Mouse (Mus musculus) CH12.LX (cell line): ENCODE measurements around the gene Fam124a. TPM values are rescaled to one million over a fixed set of nuclear protein-coding genes. Genes with fewer than 3 reads are reported as not detected.

Experiments used
- DNase-seq: peaks from one replicate; pipeline ENCODE4 v3.0.0-alpha.2; 2013; ENCODE audit errors: extremely low read depth
- H3K27ac ChIP-seq: 2 replicates; pipeline ENCODE4 v1.5.1; 2012; ENCODE audit warnings: low read depth, mild to moderate bottlenecking, control low read depth, moderate library complexity; ENCODE audit not compliant: insufficient read depth
- H3K27me3 ChIP-seq: replicated peaks from 2 replicates; pipeline ENCODE3; 2012; ENCODE audit warnings: inconsistent platforms
- H3K36me3 ChIP-seq, 2 experiments: replicated peaks in 1 of 2; 2 replicates each; pipeline versions ENCODE3 to v1.6.1; 2012; ENCODE audit warnings: inconsistent platforms in 1 of 2, low read length in 1 of 2, mild to moderate bottlenecking in 1 of 2, mixed read lengths in 1 of 2, moderate library complexity in 1 of 2; ENCODE audit not compliant: control insufficient read depth in 1 of 2, insufficient read depth in 1 of 2
- H3K4me1 ChIP-seq, 2 experiments: 2 replicates each; pipeline ENCODE4 v1.6.1; 2012; ENCODE audit warnings: inconsistent platforms in 1 of 2, moderate library complexity in 1 of 2; ENCODE audit not compliant: insufficient read depth in 2 of 2, control insufficient read depth in 1 of 2
- H3K4me2 ChIP-seq: 2 replicates; pipeline ENCODE4 v1.6.1; 2012; ENCODE audit warnings: low read depth, mild to moderate bottlenecking, control low read depth; ENCODE audit not compliant: poor library complexity, insufficient read depth, severe bottlenecking
- H3K4me3 ChIP-seq, 3 experiments: fragments of 150-350 bp in 1 of 3; sonication (generic) in 1 of 3; replicated peaks in 1 of 3; 2 replicates each; pipeline versions ENCODE3 to v1.5.1; 2011 to 2012; ENCODE audit warnings: low read depth in 2 of 3, low read length in 2 of 3, mild to moderate bottlenecking in 2 of 3, moderate library complexity in 2 of 3, control low read depth in 1 of 3, improper control_type of control experiment in 1 of 3, inconsistent platforms in 1 of 3, mixed read lengths in 1 of 3; ENCODE audit not compliant: poor library complexity in 1 of 3
- H3K79me2 ChIP-seq: replicated peaks from 2 replicates; pipeline ENCODE4 v1.6.1; 2012; ENCODE audit warnings: mild to moderate bottlenecking, moderate library complexity; ENCODE audit not compliant: control insufficient read depth, poor library complexity, insufficient read depth, severe bottlenecking; ENCODE audit errors: extremely low read depth
- H3K9ac ChIP-seq: 2 replicates; pipeline ENCODE4 v1.6.1; 2012; ENCODE audit warnings: low read depth, mild to moderate bottlenecking, control low read depth, moderate library complexity; ENCODE audit not compliant: insufficient read depth
- H3K9me3 ChIP-seq: replicated peaks from 2 replicates; pipeline ENCODE3; 2012; ENCODE audit warnings: low read length, inconsistent platforms, mixed read lengths
- CHD1 ChIP-seq: IDR thresholded peaks from 2 replicates; pipeline ENCODE4 v1.6.1; 2012; ENCODE audit warnings: low read depth, low read length, improper control_type of control experiment, inconsistent platforms
- CHD2 ChIP-seq: IDR thresholded peaks from 2 replicates; pipeline ENCODE4 v1.6.1; 2011; ENCODE audit warnings: low read length, improper control_type of control experiment
- CTCF ChIP-seq, 2 experiments: IDR thresholded peaks in 1 of 2; conservative IDR thresholded peaks in 1 of 2; 2 replicates each; pipeline ENCODE4 v1.5.1; 2011 to 2012; ENCODE audit warnings: low read depth in 2 of 2, low read length in 2 of 2, improper control_type of control experiment in 1 of 2, inconsistent platforms in 1 of 2, mild to moderate bottlenecking in 1 of 2, moderate library complexity in 1 of 2
- ELF1 ChIP-seq: IDR thresholded peaks from 2 replicates; pipeline ENCODE4 v1.6.1; 2014; ENCODE audit warnings: low read depth, mild to moderate bottlenecking, inconsistent platforms, low read length, improper control_type of control experiment
- ETS1 ChIP-seq: conservative IDR thresholded peaks from 2 replicates; pipeline ENCODE4 v1.6.1; 2012; ENCODE audit warnings: low read depth, mild to moderate bottlenecking, inconsistent platforms, low read length, improper control_type of control experiment, moderate library complexity
- GABPA ChIP-seq: IDR thresholded peaks from 2 replicates; pipeline ENCODE4 v1.6.1; 2012; ENCODE audit warnings: low read depth, low read length, improper control_type of control experiment, inconsistent platforms; ENCODE audit not compliant: insufficient replicate concordance
- IRF4 ChIP-seq: IDR thresholded peaks from 2 replicates; pipeline ENCODE4 v1.6.1; 2014; ENCODE audit warnings: low read depth, mild to moderate bottlenecking, inconsistent platforms, low read length, improper control_type of control experiment
- JUN ChIP-seq: IDR thresholded peaks from 2 replicates; pipeline ENCODE4 v1.6.1; 2011; ENCODE audit warnings: low read depth, mild to moderate bottlenecking, low read length, improper control_type of control experiment, moderate library complexity; ENCODE audit not compliant: insufficient read depth
- KAT2A ChIP-seq: IDR thresholded peaks from 2 replicates; pipeline ENCODE4 v1.6.1; 2012; ENCODE audit warnings: low read length, improper control_type of control experiment, inconsistent platforms; ENCODE audit not compliant: insufficient replicate concordance
- NELFE ChIP-seq: IDR thresholded peaks from 2 replicates; pipeline ENCODE4 v1.6.1; 2011; ENCODE audit warnings: low read depth, low read length, improper control_type of control experiment
- PAX5 ChIP-seq: IDR thresholded peaks from 2 replicates; pipeline ENCODE4 v1.6.1; 2012; ENCODE audit warnings: low read length, inconsistent platforms, mixed read lengths
- POLR2A ChIP-seq: IDR thresholded peaks from 2 replicates; pipeline ENCODE4 v1.6.1; 2011; ENCODE audit warnings: low read depth, mild to moderate bottlenecking, improper control_type of control experiment, low read length
- POLR2AphosphoS2 ChIP-seq: IDR thresholded peaks from 2 replicates; pipeline ENCODE4 v1.6.1; 2011; ENCODE audit warnings: low read depth, low read length, improper control_type of control experiment
- RAD21 ChIP-seq: IDR thresholded peaks from 2 replicates; pipeline ENCODE4 v1.6.1; 2011; ENCODE audit warnings: low read depth, mild to moderate bottlenecking, low read length, improper control_type of control experiment, moderate library complexity
- SIN3A ChIP-seq: IDR thresholded peaks from 2 replicates; pipeline ENCODE4 v1.6.1; 2012; ENCODE audit warnings: low read length, improper control_type of control experiment, inconsistent platforms
- TBP ChIP-seq: conservative IDR thresholded peaks from 2 replicates; pipeline ENCODE4 v1.6.1; 2011; ENCODE audit warnings: low read depth, low read length, improper control_type of control experiment
- USF1 ChIP-seq: IDR thresholded peaks from 2 replicates; pipeline ENCODE4 v1.6.1; 2014; ENCODE audit warnings: low read depth, mild to moderate bottlenecking, inconsistent platforms, low read length, improper control_type of control experiment
- USF2 ChIP-seq: conservative IDR thresholded peaks from 2 replicates; pipeline ENCODE4 v1.6.1; 2011; ENCODE audit warnings: low read depth, low read length, improper control_type of control experiment
- ZC3H11A ChIP-seq: IDR thresholded peaks from 2 replicates; pipeline ENCODE4 v1.6.1; 2012; ENCODE audit warnings: low read depth, mild to moderate bottlenecking, inconsistent platforms, low read length, improper control_type of control experiment
- ZKSCAN1 ChIP-seq: IDR thresholded peaks from 2 replicates; pipeline ENCODE4 v1.6.1; 2012; ENCODE audit warnings: low read depth, inconsistent platforms, low read length, improper control_type of control experiment, borderline replicate concordance
- ZMIZ1 ChIP-seq: IDR thresholded peaks from 2 replicates; pipeline ENCODE4 v1.6.1; 2012; ENCODE audit warnings: low read depth, mild to moderate bottlenecking, inconsistent platforms, low read length, improper control_type of control experiment
- ZNF384 ChIP-seq: IDR thresholded peaks from 2 replicates; pipeline ENCODE4 v1.6.1; 2012; ENCODE audit warnings: low read depth, low read length, improper control_type of control experiment, inconsistent platforms
- dilution Hi-C: fragments of 300-500 bp; cut with MboI; formaldehyde crosslinking; loops from 2 replicates; pipeline ENCODE4 v1.14.3; 2020; ENCODE audit warnings: low sequenced_read_pairs; ENCODE audit not compliant: extremely low pct_unique_long_range_greater_than_20kb, extremely low pct_ligation_motif_present
- in situ Hi-C: fragments of 300-500 bp; cut with MboI; formaldehyde crosslinking; loops from 3 replicates; pipeline ENCODE4 v1.14.3; 2019; ENCODE audit warnings: low sequenced_read_pairs, low pct_ligation_motif_present, low pct_unique_long_range_greater_than_20kb, mixed read lengths
- polyA plus RNA-seq: library from polyadenylated mRNA; unstranded; fragments of >175 nt; gene quantifications from 2 replicates; pipeline ENCODE4 v1.2.1, GENCODE M21; 2012; ENCODE audit warnings: low read depth; ENCODE audit not compliant: insufficient read length
- total RNA-seq, 2 experiments: library from RNA; depleted of rRNA; stranded (reverse); fragments of 300-350 nt in 1 of 2; fragments of >200 nt in 1 of 2; gene quantifications; 2 replicates each; pipeline ENCODE4 v1.2.3; 2012 to 2014

Gene Fam124a
- total RNA-seq (2012; rRNA removed) (not detected in 2 replicates), total RNA-seq (2014; rRNA removed) (not detected in 2 replicates), polyA plus RNA-seq (0.13 TPM in 1 of 2 replicates, not detected in the other)

- in situ Hi-C loops (no loop called here), dilution Hi-C loops (no loop called here)
- TF ChIP-seq USF1: no peak
- TF ChIP-seq JUN: no peak
- TF ChIP-seq SIN3A: no peak
- TF ChIP-seq CHD1: no peak
- no peaks in the 10 kb centered on the region for H3K79me2 ChIP-seq
- no peaks in the 10 kb centered on the region for H3K27me3 ChIP-seq
- H3K9ac ChIP-seq: no peak within 1 kb of the TSS
- no peaks in the 10 kb centered on the region for H3K9me3 ChIP-seq
- no peak for DNase-seq
- no peak within 1 kb of the TSS for H3K4me3 ChIP-seq
- no peak within 1 kb of the TSS for H3K27ac ChIP-seq
- H3K4me1 ChIP-seq: no peaks in the 10 kb centered on the region
- no peaks in the 10 kb centered on the region for H3K36me3 ChIP-seq
- H3K4me2 ChIP-seq: no peak within 1 kb of the TSS
These were observed at the start of gene Fam124a for GRCm38 (mm10) chr14:62555309-62555829. Fam124a (plus strand) TSS chr14:62555737.

DNA sequence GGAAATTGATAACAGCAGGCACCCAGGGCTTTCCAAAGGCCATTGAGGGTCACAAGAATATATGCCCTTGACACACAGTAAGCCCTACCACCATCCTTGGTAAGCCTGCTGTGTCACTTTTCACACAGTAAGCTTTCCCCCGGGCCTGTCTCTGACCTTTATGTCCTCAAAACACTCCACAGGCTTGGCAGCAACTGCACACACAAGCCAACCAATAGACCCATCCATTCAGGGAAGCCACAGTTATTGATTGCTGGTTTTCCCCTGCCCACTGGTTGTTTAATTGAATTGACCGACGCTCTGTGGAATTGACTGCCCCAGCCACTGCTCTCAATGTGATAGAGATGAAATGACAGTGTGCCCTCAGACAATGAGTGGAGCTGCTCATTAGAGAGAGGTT, 49.3 kb upstream of the Fam124a start:
- dilution Hi-C loops: no loop called here
- TF ChIP-seq CHD2 (no peak), ETS1 (no peak), KAT2A (no peak), ZMIZ1 (no peak), POLR2A (no peak), ZC3H11A (no peak), CHD1 (no peak), RAD21 (no peak), IRF4 (no peak), ZNF384 (no peak), USF2 (no peak), ELF1 (no peak), PAX5 (no peak), NELFE (no peak), GABPA (no peak), POLR2AphosphoS2 (no peak), TBP (no peak), CTCF (conservative IDR thresholded peaks at IDR 0.05 in 1 of 2, IDR thresholded peaks at IDR 0.05 in 1 of 2; ENCODE audit: low read depth in 2 of 2, low read length in 2 of 2) (no peak), ZKSCAN1 (no peak)
- TF ChIP-seq, all 38 proteins: peak for 0
- DNase-seq: no peak
- Histone ChIP-seq H3K4me2 (no peak overlapping the region), H3K27me3 (no peaks in the 10 kb centered on the region), H3K79me2 (no peaks in the 10 kb centered on the region), H3K9me3 (no peaks in the 10 kb centered on the region), H3K36me3 (no peaks in the 10 kb centered on the region), H3K4me3 (no peak overlapping the region), H3K27ac (no peak overlapping the region), H3K9ac (no peak overlapping the region), H3K4me1 (peaks cover 2 to 5% of the 10 kb centered on the region in 2 experiments; a peak in 2 of 4 replicates)
- in situ Hi-C loops: no loop called here
